Mouse (Mus musculus) ovary, adult 2 months (tissue): ENCODE results near the gene Tiparp. TPM values are rescaled to one million over a fixed set of nuclear protein-coding genes. Genes with fewer than 3 reads are reported as not detected.

Experiments
- polyA plus RNA-seq: library from polyadenylated mRNA; depleted of rRNA; stranded (reverse); fragments of >200 nt; gene quantifications from 2 replicates; pipeline ENCODE4 v1.2.3, GENCODE M21; 2012; rRNA removed

Gene Tiparp
- 8.0 and 16.1 TPM in 2 replicates for polyA plus RNA-seq

DNA sequence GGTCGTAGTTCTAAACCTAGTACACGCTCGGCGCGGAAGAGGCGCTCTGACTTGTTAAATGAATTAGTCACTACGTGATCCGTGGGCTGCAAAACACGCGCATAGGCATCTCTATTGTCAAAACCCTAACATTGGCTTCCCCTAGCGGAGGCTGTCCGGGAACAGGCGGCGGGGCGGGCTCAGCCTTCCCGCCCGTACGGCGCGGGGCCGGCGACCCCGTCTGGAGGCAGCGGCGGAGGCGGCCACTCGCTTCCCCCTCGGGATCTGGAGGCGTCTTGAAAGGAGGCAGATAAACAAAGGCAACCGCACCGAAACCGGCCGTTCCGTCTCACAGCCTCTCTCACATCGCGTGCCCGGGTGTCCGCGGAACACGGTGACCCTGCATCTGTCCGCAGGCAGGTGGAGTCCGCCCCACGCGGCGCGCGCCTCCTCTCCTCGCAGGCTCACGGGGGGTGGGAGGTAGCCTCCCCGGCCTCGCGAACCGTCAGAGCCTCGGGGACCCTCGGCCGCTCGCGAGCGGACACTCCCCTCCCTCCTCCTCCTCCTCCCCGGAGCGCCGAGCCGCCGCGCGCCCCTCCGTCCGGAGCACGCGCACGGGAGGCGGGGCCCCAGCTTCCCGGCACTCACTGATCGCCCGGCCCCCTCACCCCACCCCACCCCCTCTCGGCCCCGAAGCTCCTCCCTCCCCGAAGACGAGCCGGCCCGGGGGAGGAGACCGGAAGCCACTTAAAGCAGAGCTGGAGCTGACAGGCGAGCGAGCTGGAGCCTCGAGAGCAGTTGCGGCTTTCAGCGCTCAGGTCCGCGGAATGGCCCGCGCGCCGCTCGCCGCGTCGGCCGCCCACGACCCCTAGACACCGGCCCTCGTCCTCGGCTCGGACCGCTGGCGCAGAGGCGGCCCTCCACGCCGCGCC, at the start of gene Tiparp:
Gene Tiparp, plus strand, starts transcription at position 720 of the 911 bp plus-strand sequence.

Other genes with a start within 250 kb of the Tiparp start
- 90.2 and 90.8 TPM in 2 replicates for gene Ssr3, start 135.8 kb upstream of the Tiparp start, polyA plus RNA-seq
- gene Lekr1, start 137.8 kb downstream of the Tiparp start, polyA plus RNA-seq, result 0.83 TPM in 2 replicates